Mouse (Mus musculus) limb, embryonic 11.5 days (tissue): ENCODE results near the gene Cdc6. TPM values are rescaled to one million over a fixed set of nuclear protein-coding genes. Genes with fewer than 3 reads are reported as not detected.
A peak's percentile ranks its signal among the peaks of the same experiment; 100 is the strongest.

Experiments
- ATAC-seq: fragments of 200-750 bp; cut with Nextera tagmentation; 2 replicates; pipeline ENCODE4 v1.8.0; 2017; ENCODE audit warnings: low read depth; ENCODE audit not compliant: insufficient number of reproducible peaks, low FRiP score, low TSS enrichment
- DNase-seq: peaks from one replicate; pipeline ENCODE4 v3.0.0-alpha.2; 2015; ENCODE audit warnings: low spot score
- H3K27ac ChIP-seq: fragments of 300-500 bp; sonication (generic); replicated peaks from 2 replicates; pipeline ENCODE4 v1.5.1; 2014; ENCODE audit warnings: low read depth, mild to moderate bottlenecking, low read length
- H3K27me3 ChIP-seq: fragments of 300-500 bp; sonication (generic); 2 replicates; pipeline ENCODE4 v1.6.1; 2014; ENCODE audit warnings: mild to moderate bottlenecking, low read length, mixed read lengths; ENCODE audit not compliant: control insufficient read depth, insufficient read depth
- H3K36me3 ChIP-seq: fragments of 300-500 bp; sonication (generic); 2 replicates; pipeline ENCODE4 v1.6.1; 2014; ENCODE audit warnings: mild to moderate bottlenecking, low read length, moderate library complexity, mixed read lengths; ENCODE audit not compliant: control insufficient read depth, insufficient read depth
- H3K4me1 ChIP-seq: fragments of 300-500 bp; sonication (generic); 2 replicates; pipeline ENCODE4 v1.6.1; 2014; ENCODE audit warnings: low read length, mixed read lengths; ENCODE audit not compliant: control insufficient read depth, insufficient read depth
- H3K4me2 ChIP-seq: fragments of 300-500 bp; sonication (generic); 2 replicates; pipeline ENCODE4 v1.6.1; 2014; ENCODE audit warnings: low read depth, mild to moderate bottlenecking, moderate library complexity; ENCODE audit not compliant: severe bottlenecking
- H3K4me3 ChIP-seq: fragments of 300-500 bp; sonication (generic); 2 replicates; pipeline ENCODE4 v1.5.1; 2014; ENCODE audit warnings: low read depth, low read length
- H3K9ac ChIP-seq: fragments of 300-500 bp; sonication (generic); 2 replicates; pipeline ENCODE4 v1.6.1; 2014; ENCODE audit warnings: mild to moderate bottlenecking, low read length
- H3K9me3 ChIP-seq: fragments of 300-500 bp; sonication (generic); 2 replicates; pipeline ENCODE4 v1.6.1; 2016; ENCODE audit warnings: low read length; ENCODE audit not compliant: control insufficient read depth
- WGBS: fragments of 180-500 bp; shearing (Covaris S2); extraction: QIAGEN DNeasy Blood & Tissue Kit; methylation state at CpG from one replicate; pipeline ENCODE4 v1.1.7; 2014; 5-methylcytosine and 5-hydroxymethylcytosine counted together
- polyA plus RNA-seq: library from polyadenylated mRNA; unstranded; fragments of >200 nt; fragmentation: Nextera tagmentation; extraction: Ambion mirVana; gene quantifications from 2 replicates; pipeline ENCODE4 v1.2.1, GENCODE M21; 2014

Cdc6 gene
- polyA plus RNA-seq, 1 experiment from 2014 or later, result 58.7 TPM

GRCm38 (mm10) chr11:98953835-98954320, 46.3 kb downstream of the Cdc6 start:
- H3K27ac ChIP-seq, result no peak overlapping the region
- DNase-seq (no peak), ATAC-seq (no peak)
- peaks cover 11% of the 10 kb centered on the region for H3K36me3 ChIP-seq
- no peak overlapping the region for H3K4me3 ChIP-seq
- 38% methylated on average over 13 of the region's 13 CpGs for WGBS
- H3K9ac ChIP-seq, result no peak overlapping the region
- peaks cover 41% of the 10 kb centered on the region for H3K4me1 ChIP-seq
- H3K4me2 ChIP-seq, result no peak overlapping the region
- H3K27me3 ChIP-seq, result no peaks in the 10 kb centered on the region
- no peaks in the 10 kb centered on the region for H3K9me3 ChIP-seq

DNA sequence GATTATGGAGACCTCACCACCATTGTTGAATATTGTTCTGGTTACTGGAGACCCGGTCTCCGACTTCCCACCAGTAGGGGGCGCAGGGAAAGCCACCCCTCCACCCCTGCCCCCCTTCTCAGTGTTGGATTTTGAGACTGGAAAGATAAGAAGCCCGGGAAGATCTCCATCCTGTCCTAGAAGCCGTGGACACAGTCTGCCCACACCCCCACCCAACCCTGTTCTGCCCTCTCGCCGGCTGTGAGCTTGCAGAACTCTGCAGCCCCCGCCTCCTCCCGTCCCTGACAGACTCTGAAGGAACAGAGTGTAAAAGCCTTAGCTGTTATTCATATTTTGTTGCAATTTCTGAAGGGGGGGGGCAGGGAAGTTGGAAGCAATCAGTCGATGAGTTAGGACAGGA, 46.8 kb downstream of the Cdc6 start:
- H3K4me3 ChIP-seq, result no peak overlapping the region
- no peaks in the 10 kb centered on the region for H3K27me3 ChIP-seq
- 11% methylated on average over 10 of the region's 10 CpGs for WGBS
- no peak overlapping the region for H3K9ac ChIP-seq
- peaks cover 46% of the 10 kb centered on the region for H3K4me1 ChIP-seq
- H3K27ac ChIP-seq, result peak overlapping the region; percentile 0; the same call in 1 of the 2 replicates
- no peak overlapping the region; the same call in 1 of the 2 replicates for H3K4me2 ChIP-seq
- ATAC-seq, result peak; percentile 33; the same call in 1 of the 2 replicates
- peak; percentile 83 for DNase-seq
- H3K36me3 ChIP-seq, result peaks cover 11% of the 10 kb centered on the region
- H3K9me3 ChIP-seq, result no peaks in the 10 kb centered on the region

DNA sequence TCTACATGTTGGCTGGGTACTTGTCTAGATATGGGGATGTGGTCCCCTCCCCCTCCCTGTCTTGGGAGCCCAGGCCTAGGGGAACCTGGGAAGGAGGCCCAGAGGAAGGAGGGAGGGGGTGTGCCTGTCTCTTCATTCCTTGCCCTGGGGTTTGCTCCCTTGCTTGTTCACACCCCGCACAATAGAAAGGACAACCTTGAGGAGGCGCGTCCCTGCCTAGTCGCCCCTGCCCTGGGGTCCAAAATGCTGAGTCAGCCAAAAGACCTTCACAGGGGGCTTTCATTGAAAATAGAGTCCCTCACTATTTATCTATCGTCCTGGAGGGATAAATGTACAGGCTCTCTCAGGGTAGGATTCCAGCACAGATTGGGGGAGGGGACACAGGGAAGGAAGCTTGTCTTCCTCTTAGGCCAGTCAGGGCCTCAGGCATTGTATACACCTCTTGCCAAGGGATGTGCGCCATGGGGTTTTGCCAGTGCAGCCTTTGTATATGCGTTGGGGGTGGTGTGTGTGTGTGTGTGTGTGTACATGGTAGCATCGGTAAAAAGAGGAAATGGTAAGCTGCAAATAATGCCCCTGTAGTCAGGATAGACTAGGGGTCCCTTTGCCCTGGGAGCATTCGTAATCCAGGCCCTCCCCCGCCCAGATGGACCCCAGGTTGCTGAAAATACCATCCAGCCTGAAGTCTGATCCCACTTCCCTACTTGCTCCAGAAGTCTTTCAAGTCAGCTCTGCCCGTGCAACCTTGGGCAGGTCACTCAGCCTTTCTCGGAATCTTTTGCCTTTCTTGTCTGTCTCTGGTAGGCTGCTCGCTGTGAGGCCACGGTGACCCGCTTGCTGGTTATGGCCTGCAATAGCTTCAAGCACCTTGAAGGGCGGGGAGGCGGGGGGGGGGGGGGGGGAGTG, 47.5 kb downstream of the Cdc6 start:
- no peak overlapping the region; the same call in 1 of the 2 replicates for H3K4me2 ChIP-seq
- no peak for DNase-seq
- H3K36me3 ChIP-seq, result peaks cover 11% of the 10 kb centered on the region
- no peak overlapping the region for H3K4me3 ChIP-seq
- H3K9ac ChIP-seq, result no peak overlapping the region
- no peaks in the 10 kb centered on the region for H3K27me3 ChIP-seq
- H3K27ac ChIP-seq, result peak overlapping the region; percentile 3; the same call in 1 of the 2 replicates
- H3K4me1 ChIP-seq, result peaks cover 50% of the 10 kb centered on the region
- WGBS, result 18% methylated on average over 16 of the region's 17 CpGs
- ATAC-seq, result no peak
- no peaks in the 10 kb centered on the region for H3K9me3 ChIP-seq

- DNase-seq, result no peak
- H3K9ac ChIP-seq, result no peak overlapping the region
- no peak overlapping the region for H3K27ac ChIP-seq
- ATAC-seq, result no peak
- 34% methylated on average over 7 of the region's 7 CpGs for WGBS
- no peak overlapping the region for H3K4me3 ChIP-seq
- H3K36me3 ChIP-seq, result peaks cover 5% of the 10 kb centered on the region; the same call in 1 of the 2 replicates
- H3K9me3 ChIP-seq, result no peaks in the 10 kb centered on the region
- H3K27me3 ChIP-seq, result no peaks in the 10 kb centered on the region
- H3K4me2 ChIP-seq, result no peak overlapping the region
- H3K4me1 ChIP-seq, result peaks cover 50% of the 10 kb centered on the region
Observed at GRCm38 (mm10) chr11:98955707-98956235, 48.2 kb downstream of the Cdc6 start.

DNA sequence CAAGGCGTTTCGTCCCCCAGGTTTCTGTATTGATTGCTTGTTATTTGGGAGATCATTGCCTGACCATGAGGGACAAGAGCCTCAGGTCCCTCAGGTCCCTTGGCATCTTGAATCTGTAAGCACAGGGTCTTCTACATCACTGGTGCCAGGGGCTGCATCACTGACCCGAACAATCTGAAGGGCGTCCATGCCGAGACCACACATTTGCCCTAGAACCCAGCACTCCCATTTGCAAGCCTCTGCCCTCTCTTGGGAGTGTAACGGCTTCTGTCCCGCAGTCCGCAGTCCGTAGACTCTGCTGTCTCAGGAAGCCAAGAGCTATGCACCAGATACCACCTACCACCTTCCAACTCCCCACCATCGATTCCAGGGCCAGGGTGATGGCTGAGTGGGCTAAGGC, 48.7 kb downstream of the Cdc6 start:
- Histone ChIP-seq H3K9ac (no peak overlapping the region), H3K36me3 (peaks cover 3% of the 10 kb centered on the region; the same call in 1 of the 2 replicates), H3K9me3 (no peaks in the 10 kb centered on the region), H3K27me3 (no peaks in the 10 kb centered on the region), H3K4me3 (no peak overlapping the region), H3K27ac (no peak overlapping the region), H3K4me1 (peaks cover 51% of the 10 kb centered on the region), H3K4me2 (no peak overlapping the region)
- DNase-seq (no peak), ATAC-seq (no peak)
- 67% methylated on average over 10 of the region's 10 CpGs for WGBS

- Histone ChIP-seq H3K9me3 (no peaks in the 10 kb centered on the region), H3K4me1 (peaks cover 62% of the 10 kb centered on the region), H3K27ac (peak overlapping the region; percentile 58; the same call in 1 of the 2 replicates), H3K4me2 (peak overlapping the region; percentile 89), H3K27me3 (no peaks in the 10 kb centered on the region), H3K36me3 (no peaks in the 10 kb centered on the region), H3K4me3 (peak overlapping the region; percentile 66), H3K9ac (peak overlapping the region; percentile 62; the same call in 1 of the 2 replicates)
- DNase-seq (peak; percentile 65), ATAC-seq (0 out of 2 replicates have a peak, but pooled peaks have one; percentile 1)
- under 1% methylated on average over 42 of the region's 43 CpGs for WGBS
Observed at GRCm38 (mm10) chr11:98959437-98960312, 52.1 kb downstream of the Cdc6 start.

- Histone ChIP-seq H3K4me2 (peak overlapping the region; percentile 89), H3K27ac (peak overlapping the region; percentile 58; the same call in 1 of the 2 replicates), H3K4me1 (peaks cover 62% of the 10 kb centered on the region), H3K27me3 (no peaks in the 10 kb centered on the region), H3K9ac (peak overlapping the region; percentile 62), H3K36me3 (no peaks in the 10 kb centered on the region), H3K9me3 (no peaks in the 10 kb centered on the region), H3K4me3 (peak overlapping the region; percentile 66)
- 0 out of 2 replicates have a peak, but pooled peaks have one; percentile 4 for ATAC-seq
- peak; percentile 89 for DNase-seq
- under 1% methylated on average over 51 of the region's 53 CpGs for WGBS
Observed at GRCm38 (mm10) chr11:98960313-98960906, 52.8 kb downstream of the Cdc6 start.
